Mouse (Mus musculus): ENCODE measurements around the gene Dip2a. TPM values are rescaled to one million over a fixed set of nuclear protein-coding genes. Genes with fewer than 3 reads are reported as not detected.
A peak's percentile ranks its signal among the peaks of the same experiment; 100 is the strongest.

Gene Dip2a
- 5.7 and 6.6 TPM in 2 replicates for polyA plus RNA-seq (2014; fragmentation: Nextera tagmentation; extraction: Ambion mirVana)

DNA sequence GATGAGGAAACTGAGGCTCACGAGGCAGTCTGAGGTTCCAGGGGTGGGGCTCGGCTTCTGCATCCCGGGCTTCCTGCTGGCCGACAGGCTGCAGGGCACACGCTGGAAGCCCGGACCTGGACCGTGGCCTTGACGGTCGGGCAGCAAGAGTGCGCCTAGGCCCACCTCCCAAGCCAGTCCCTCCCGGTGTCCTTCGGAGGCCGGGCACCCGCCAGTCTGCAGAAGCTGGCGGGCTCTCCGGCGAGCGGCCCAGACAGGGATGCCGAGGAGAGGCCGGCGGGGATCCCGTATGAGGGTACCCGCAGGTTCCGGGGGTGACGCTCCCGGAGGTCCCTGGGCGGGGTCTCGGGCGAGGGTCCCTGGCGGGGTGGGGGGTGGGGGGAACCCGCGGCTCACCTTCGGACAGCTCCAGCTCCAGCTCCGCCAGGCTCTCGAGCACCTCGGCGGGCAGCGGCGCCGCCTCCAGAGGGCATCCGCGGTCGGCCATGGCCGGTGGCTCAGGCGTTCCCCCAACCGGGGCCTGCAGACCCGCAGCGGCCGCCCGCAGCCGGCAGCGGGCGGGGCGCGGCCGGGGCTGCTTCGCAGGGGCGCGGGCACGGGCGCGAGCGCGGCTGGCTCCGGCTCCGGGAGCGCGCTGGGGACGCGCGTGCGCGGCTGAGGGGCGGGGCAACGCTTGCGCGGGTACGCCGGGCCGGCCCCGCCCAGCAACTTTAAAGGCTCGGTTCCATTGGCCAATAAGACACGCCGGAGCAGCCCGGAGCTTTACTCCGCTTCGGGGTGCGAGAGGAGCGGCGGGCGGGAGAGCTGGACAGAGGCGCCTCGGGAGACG is at the start of gene Dip2a:
Gene Dip2a, minus strand, starts transcription at position 581 of the 829 bp plus-strand sequence.
- under 1% methylated on average over 91 of the region's 94 CpGs for WGBS
- Histone ChIP-seq H3K27ac (ENCODE audit: low read depth) (peak within 1 kb of the TSS; percentile 83), H3K36me3 (ENCODE audit: control insufficient read depth, insufficient read depth, low read length) (peaks cover 9% of the 10 kb centered on the region; the same call in 1 of the 2 replicates), H3K4me1 (replicated peaks; ENCODE audit: control insufficient read depth, insufficient read depth, low read length) (peaks cover 24% of the 10 kb centered on the region), H3K9ac (ENCODE audit: low read length) (peak within 1 kb of the TSS; percentile 81), H3K4me2 (ENCODE audit: low read length) (peak within 1 kb of the TSS; percentile 89), H3K4me3 (ENCODE audit: low read depth, low read length) (peak within 1 kb of the TSS; percentile 77), H3K9me3 (ENCODE audit: control insufficient read depth, low read length) (no peaks in the 10 kb centered on the region), H3K27me3 (replicated peaks; ENCODE audit: control insufficient read depth, insufficient read depth, low read length) (no peaks in the 10 kb centered on the region)
- peak; percentile 97 for DNase-seq (ENCODE audit: low spot score)
- peak; percentile 91 for ATAC-seq (replicated peaks; ENCODE audit: low FRiP score, low TSS enrichment, low read depth)

DNA sequence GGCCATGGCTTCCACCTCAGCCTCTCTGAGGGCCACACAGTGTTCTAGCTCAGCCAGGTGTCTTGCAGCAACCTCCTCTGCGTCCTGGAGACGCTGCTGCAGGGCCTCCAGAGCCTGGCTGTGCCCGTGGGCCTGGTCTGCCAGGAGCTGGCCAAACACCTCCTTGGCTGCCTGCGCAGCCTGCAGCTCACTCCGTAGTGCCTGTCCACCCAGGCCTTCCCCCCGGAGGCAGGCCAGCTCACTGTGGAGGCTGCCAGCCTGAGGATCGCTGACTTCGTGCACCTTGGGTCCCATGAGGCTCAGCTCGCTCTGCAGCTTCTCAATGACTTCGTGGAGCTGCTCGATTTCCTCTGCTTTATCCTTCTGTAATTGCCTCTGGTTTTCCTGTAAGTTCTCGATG is 47.5 kb upstream of the Dip2a start:
- Histone ChIP-seq H3K36me3 (ENCODE audit: control insufficient read depth, insufficient read depth, low read length) (peaks cover 61% of the 10 kb centered on the region), H3K27me3 (replicated peaks; ENCODE audit: control insufficient read depth, insufficient read depth, low read length) (no peaks in the 10 kb centered on the region), H3K4me3 (ENCODE audit: low read depth, low read length) (no peak overlapping the region), H3K4me2 (ENCODE audit: low read length) (no peak overlapping the region), H3K9ac (ENCODE audit: low read length) (no peak overlapping the region), H3K4me1 (replicated peaks; ENCODE audit: control insufficient read depth, insufficient read depth, low read length) (no peaks in the 10 kb centered on the region), H3K9me3 (ENCODE audit: control insufficient read depth, low read length) (no peaks in the 10 kb centered on the region), H3K27ac (ENCODE audit: low read depth) (no peak overlapping the region)
- WGBS: 95% methylated on average over 12 of the region's 12 CpGs
- DNase-seq (ENCODE audit: low spot score) (no peak), ATAC-seq (replicated peaks; ENCODE audit: low FRiP score, low TSS enrichment, low read depth) (no peak)

- WGBS: 85% methylated on average over 9 of the region's 9 CpGs
- no peak overlapping the region for H3K27ac ChIP-seq (ENCODE audit: low read depth)
- H3K9me3 ChIP-seq (ENCODE audit: control insufficient read depth, low read length): no peaks in the 10 kb centered on the region
- no peaks in the 10 kb centered on the region for H3K4me1 ChIP-seq (replicated peaks; ENCODE audit: control insufficient read depth, insufficient read depth, low read length)
- H3K4me2 ChIP-seq (ENCODE audit: low read length): no peak overlapping the region
- peak; percentile 58 for DNase-seq (ENCODE audit: low spot score)
- H3K4me3 ChIP-seq (ENCODE audit: low read depth, low read length): no peak overlapping the region
- H3K27me3 ChIP-seq (replicated peaks; ENCODE audit: control insufficient read depth, insufficient read depth, low read length): no peaks in the 10 kb centered on the region
- H3K36me3 ChIP-seq (ENCODE audit: control insufficient read depth, insufficient read depth, low read length): peaks cover 64% of the 10 kb centered on the region
- no peak overlapping the region for H3K9ac ChIP-seq (ENCODE audit: low read length)
- no peak for ATAC-seq (replicated peaks; ENCODE audit: low FRiP score, low TSS enrichment, low read depth)
Observed at GRCm38 (mm10) chr10:76391786-76392185, 46.7 kb upstream of the Dip2a start.

DNA sequence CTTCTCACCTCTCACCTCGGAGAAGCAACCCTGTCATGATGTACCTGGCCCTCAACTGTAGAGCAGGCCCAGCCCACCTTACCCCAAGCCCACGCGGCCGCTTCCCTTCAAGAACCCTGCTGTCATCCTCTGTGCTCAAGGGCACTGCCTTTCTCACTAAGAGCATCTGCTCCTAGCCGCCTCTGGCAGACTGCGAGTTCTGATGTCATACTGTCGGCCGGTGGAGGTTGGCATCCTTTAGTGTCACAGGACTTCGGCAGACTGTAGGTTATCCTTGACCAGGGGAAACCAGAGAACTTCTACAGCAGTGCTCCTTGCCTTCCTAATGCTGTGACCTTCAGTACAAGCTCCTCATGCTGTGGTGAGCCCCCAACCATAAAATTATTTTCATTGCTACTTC is 46.1 kb upstream of the Dip2a start:
- DNase-seq (ENCODE audit: low spot score) (no peak), ATAC-seq (replicated peaks; ENCODE audit: low FRiP score, low TSS enrichment, low read depth) (no peak)
- H3K4me3 ChIP-seq (ENCODE audit: low read depth, low read length): no peak overlapping the region
- peaks cover 66% of the 10 kb centered on the region for H3K36me3 ChIP-seq (ENCODE audit: control insufficient read depth, insufficient read depth, low read length)
- no peaks in the 10 kb centered on the region for H3K9me3 ChIP-seq (ENCODE audit: control insufficient read depth, low read length)
- no peak overlapping the region for H3K4me2 ChIP-seq (ENCODE audit: low read length)
- H3K4me1 ChIP-seq (replicated peaks; ENCODE audit: control insufficient read depth, insufficient read depth, low read length): no peaks in the 10 kb centered on the region
- H3K27me3 ChIP-seq (replicated peaks; ENCODE audit: control insufficient read depth, insufficient read depth, low read length): no peaks in the 10 kb centered on the region
- H3K27ac ChIP-seq (ENCODE audit: low read depth): no peak overlapping the region
- 95% methylated on average over 9 of the region's 9 CpGs for WGBS
- no peak overlapping the region for H3K9ac ChIP-seq (ENCODE audit: low read length)

DNA sequence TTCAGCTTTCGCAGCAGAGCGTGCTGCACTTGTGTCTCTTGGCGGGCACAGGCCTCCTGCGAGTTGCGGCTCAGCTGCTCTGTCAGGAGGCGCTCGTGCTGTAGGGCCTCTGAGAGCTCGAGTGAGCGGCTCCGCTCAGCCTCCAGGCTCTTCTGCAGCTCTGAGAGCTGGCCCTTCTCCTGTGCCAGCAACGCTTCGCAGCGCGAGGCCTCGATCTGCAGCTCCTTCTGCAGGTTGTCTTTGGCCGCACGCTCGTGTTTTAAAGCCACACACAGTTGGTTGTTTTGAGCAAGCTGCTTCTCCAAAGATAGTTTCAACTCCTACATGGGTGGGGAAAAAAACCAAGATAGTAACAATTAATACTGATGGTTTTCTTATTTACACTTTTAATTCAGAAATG is 29.9 kb upstream of the Dip2a start:
- DNase-seq (ENCODE audit: low spot score): no peak
- no peaks in the 10 kb centered on the region for H3K27me3 ChIP-seq (replicated peaks; ENCODE audit: control insufficient read depth, insufficient read depth, low read length)
- H3K4me2 ChIP-seq (ENCODE audit: low read length): no peak overlapping the region
- whole genome bisulfite sequencing: 95% methylated on average over 18 of the region's 18 CpGs
- peaks cover 72% of the 10 kb centered on the region for H3K36me3 ChIP-seq (ENCODE audit: control insufficient read depth, insufficient read depth, low read length)
- H3K9me3 ChIP-seq (ENCODE audit: control insufficient read depth, low read length): no peaks in the 10 kb centered on the region
- no peak for ATAC-seq (replicated peaks; ENCODE audit: low FRiP score, low TSS enrichment, low read depth)
- no peaks in the 10 kb centered on the region for H3K4me1 ChIP-seq (replicated peaks; ENCODE audit: control insufficient read depth, insufficient read depth, low read length)
- no peak overlapping the region for H3K9ac ChIP-seq (ENCODE audit: low read length)
- no peak overlapping the region for H3K27ac ChIP-seq (ENCODE audit: low read depth)
- H3K4me3 ChIP-seq (ENCODE audit: low read depth, low read length): no peak overlapping the region

DNA sequence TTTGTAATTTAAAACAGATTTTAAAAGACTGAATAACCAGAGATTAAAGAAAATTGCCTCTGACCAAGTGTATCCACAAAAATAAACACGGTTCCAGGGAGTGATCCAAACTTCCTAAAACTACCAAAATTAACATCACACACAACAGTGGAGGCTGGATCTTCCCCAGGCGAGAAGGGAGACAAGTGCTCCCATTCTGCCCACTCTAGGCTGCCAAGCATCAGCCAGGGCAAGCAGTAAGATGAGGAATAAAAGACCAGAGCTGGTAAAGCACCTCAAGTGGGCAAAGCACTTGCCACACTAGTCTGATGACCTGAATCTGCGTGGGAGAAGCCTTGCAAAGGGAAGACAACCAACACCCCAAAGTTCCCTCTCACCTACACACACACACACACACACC is 26.6 kb upstream of the Dip2a start:
- Histone ChIP-seq H3K4me2 (ENCODE audit: low read length) (no peak overlapping the region), H3K4me1 (replicated peaks; ENCODE audit: control insufficient read depth, insufficient read depth, low read length) (no peaks in the 10 kb centered on the region), H3K9me3 (ENCODE audit: control insufficient read depth, low read length) (no peaks in the 10 kb centered on the region), H3K4me3 (ENCODE audit: low read depth, low read length) (no peak overlapping the region), H3K9ac (ENCODE audit: low read length) (no peak overlapping the region), H3K27ac (ENCODE audit: low read depth) (no peak overlapping the region), H3K27me3 (replicated peaks; ENCODE audit: control insufficient read depth, insufficient read depth, low read length) (no peaks in the 10 kb centered on the region), H3K36me3 (ENCODE audit: control insufficient read depth, insufficient read depth, low read length) (peaks cover 70% of the 10 kb centered on the region)
- WGBS: 75% methylated on average over 3 of the region's 3 CpGs
- ATAC-seq (replicated peaks; ENCODE audit: low FRiP score, low TSS enrichment, low read depth): no peak
- DNase-seq (ENCODE audit: low spot score): no peak

- no peaks in the 10 kb centered on the region for H3K4me1 ChIP-seq (replicated peaks; ENCODE audit: control insufficient read depth, insufficient read depth, low read length)
Observed at GRCm38 (mm10) chr10:76368766-76369165, 23.7 kb upstream of the Dip2a start.

DNA sequence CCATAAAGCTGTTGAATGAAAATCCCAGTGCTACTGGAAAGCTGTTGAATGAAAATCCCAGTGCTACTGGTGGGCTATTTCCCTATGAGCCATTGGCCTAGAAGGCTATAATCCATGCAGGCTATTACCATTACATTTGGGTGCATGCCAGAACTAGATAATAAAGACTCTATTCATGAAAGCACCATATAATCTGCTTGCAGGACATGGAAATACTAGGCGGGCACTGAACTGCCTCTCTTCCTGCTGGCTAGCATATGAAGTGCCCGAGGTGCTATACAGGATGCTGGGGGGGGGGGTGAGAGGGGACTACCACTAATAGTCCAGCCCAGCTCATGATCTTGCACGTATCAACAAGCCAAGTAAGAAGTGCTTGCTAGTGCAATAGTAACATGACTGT is 18.1 kb upstream of the Dip2a start:
- DNase-seq (ENCODE audit: low spot score): no peak
- no peak overlapping the region for H3K4me2 ChIP-seq (ENCODE audit: low read length)
- no peaks in the 10 kb centered on the region for H3K9me3 ChIP-seq (ENCODE audit: control insufficient read depth, low read length)
- no peaks in the 10 kb centered on the region for H3K27me3 ChIP-seq (replicated peaks; ENCODE audit: control insufficient read depth, insufficient read depth, low read length)
- ATAC-seq (replicated peaks; ENCODE audit: low FRiP score, low TSS enrichment, low read depth): no peak
- no peaks in the 10 kb centered on the region for H3K4me1 ChIP-seq (replicated peaks; ENCODE audit: control insufficient read depth, insufficient read depth, low read length)
- no peak overlapping the region for H3K27ac ChIP-seq (ENCODE audit: low read depth)
- 79% methylated on average over 3 of the region's 3 CpGs for WGBS
- no peak overlapping the region for H3K4me3 ChIP-seq (ENCODE audit: low read depth, low read length)
- H3K36me3 ChIP-seq (ENCODE audit: control insufficient read depth, insufficient read depth, low read length): peaks cover 38% of the 10 kb centered on the region
- H3K9ac ChIP-seq (ENCODE audit: low read length): no peak overlapping the region

More at GRCm38 (mm10) chr10:76368766-76369165, 23.7 kb upstream of the Dip2a start:
- 93% methylated on average over 13 of the region's 13 CpGs for WGBS
- H3K4me2 ChIP-seq (ENCODE audit: low read length): no peak overlapping the region
- no peak overlapping the region for H3K4me3 ChIP-seq (ENCODE audit: low read depth, low read length)
- DNase-seq (ENCODE audit: low spot score) (no peak), ATAC-seq (replicated peaks; ENCODE audit: low FRiP score, low TSS enrichment, low read depth) (no peak)
- H3K9ac ChIP-seq (ENCODE audit: low read length): no peak overlapping the region
- H3K27me3 ChIP-seq (replicated peaks; ENCODE audit: control insufficient read depth, insufficient read depth, low read length): no peaks in the 10 kb centered on the region
- no peak overlapping the region for H3K27ac ChIP-seq (ENCODE audit: low read depth)
- H3K36me3 ChIP-seq (ENCODE audit: control insufficient read depth, insufficient read depth, low read length): peaks cover 67% of the 10 kb centered on the region
- H3K9me3 ChIP-seq (ENCODE audit: control insufficient read depth, low read length): no peaks in the 10 kb centered on the region

DNA sequence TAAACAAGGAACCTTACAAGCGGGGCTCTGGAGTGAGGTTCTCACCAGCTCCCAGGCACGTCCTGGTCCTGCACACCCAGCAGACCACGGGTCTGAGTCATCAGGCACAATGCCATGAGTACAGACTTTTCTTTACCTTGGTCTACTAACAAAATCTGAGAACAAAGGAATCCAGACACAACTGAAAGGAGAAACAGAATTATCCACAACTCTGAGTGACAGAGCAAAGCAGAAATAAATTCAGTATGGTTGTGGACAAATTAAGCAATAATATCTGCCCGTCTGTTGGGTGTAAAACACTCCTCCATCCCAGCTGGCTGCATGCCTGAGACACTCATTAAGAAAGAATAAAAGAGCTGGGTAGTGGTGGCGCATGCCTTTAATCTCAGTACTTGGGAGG is 13.4 kb upstream of the Dip2a start:
- DNase-seq (ENCODE audit: low spot score) (no peak), ATAC-seq (replicated peaks; ENCODE audit: low FRiP score, low TSS enrichment, low read depth) (no peak)
- H3K4me1 ChIP-seq (replicated peaks; ENCODE audit: control insufficient read depth, insufficient read depth, low read length): no peaks in the 10 kb centered on the region
- WGBS: 82% methylated on average over 5 of the region's 5 CpGs
- no peak overlapping the region for H3K9ac ChIP-seq (ENCODE audit: low read length)
- H3K27me3 ChIP-seq (replicated peaks; ENCODE audit: control insufficient read depth, insufficient read depth, low read length): no peaks in the 10 kb centered on the region
- no peak overlapping the region for H3K4me2 ChIP-seq (ENCODE audit: low read length)
- peaks cover 46% of the 10 kb centered on the region for H3K36me3 ChIP-seq (ENCODE audit: control insufficient read depth, insufficient read depth, low read length)
- H3K27ac ChIP-seq (ENCODE audit: low read depth): no peak overlapping the region
- no peak overlapping the region for H3K4me3 ChIP-seq (ENCODE audit: low read depth, low read length)
- H3K9me3 ChIP-seq (ENCODE audit: control insufficient read depth, low read length): no peaks in the 10 kb centered on the region

Data from intestine, embryonic 14.5 days (tissue).